Mouse (Mus musculus): ENCODE results near the gene Ipo4.

Ipo4 gene

DNA sequence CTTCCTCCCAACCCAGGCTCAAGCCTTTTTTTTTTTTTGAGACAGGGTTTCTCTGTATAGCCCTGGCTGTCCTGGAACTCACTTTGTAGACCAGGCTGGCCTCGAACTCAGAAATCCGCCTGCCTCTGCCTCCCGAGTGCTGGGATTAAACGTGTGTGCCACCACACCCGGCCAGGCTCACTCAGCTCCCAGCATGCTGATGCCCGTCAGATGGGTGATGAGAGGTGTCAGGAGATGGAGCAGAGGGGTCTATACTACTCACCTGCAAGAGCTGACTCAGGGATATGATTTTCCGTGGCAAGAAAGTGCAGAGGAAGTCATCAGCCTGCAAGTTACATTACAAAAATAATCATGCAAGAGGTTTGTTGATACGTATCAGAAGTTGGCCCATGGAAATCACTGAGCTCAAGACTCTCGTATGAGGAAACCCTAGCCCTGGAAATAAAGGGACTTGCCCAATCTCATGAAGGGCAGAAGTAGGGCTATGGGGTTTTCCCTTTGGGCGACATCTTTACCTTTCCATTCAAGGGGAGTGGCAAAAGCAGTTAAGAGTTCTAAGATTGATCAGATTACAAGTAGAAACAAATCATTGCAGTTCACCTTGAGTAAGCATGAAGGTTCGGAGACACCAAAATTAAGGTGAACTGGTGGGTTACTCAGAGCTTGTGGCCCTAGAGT lies 45.8 kb downstream of the Ipo4 start:
- no peak for DNase-seq (ENCODE audit: low spot score)

- no peak for DNase-seq (ENCODE audit: low spot score)
Measured at GRCm38 (mm10) chr14:55589271-55589670, 46.5 kb downstream of the Ipo4 start.

DNA sequence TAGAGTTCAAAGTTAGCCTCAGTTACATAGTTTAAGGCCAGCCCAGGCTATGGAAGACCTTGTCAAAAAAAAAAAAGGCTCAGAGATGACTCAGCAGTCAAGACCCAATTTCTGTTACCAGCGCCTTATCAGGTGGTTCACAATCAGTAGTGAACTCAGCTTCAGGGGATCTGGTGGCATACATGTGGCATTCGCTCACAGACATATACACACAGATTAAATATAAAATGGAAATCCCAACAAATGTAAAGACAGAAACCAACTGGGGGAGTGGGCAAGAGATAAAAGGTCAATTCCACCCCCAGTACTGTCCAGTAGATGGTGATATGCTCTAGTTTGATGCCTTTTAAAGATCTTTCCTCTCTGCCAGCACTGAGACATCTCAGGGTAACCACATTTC lies 49.6 kb downstream of the Ipo4 start:
- DNase-seq (ENCODE audit: low spot score): no peak

DNA sequence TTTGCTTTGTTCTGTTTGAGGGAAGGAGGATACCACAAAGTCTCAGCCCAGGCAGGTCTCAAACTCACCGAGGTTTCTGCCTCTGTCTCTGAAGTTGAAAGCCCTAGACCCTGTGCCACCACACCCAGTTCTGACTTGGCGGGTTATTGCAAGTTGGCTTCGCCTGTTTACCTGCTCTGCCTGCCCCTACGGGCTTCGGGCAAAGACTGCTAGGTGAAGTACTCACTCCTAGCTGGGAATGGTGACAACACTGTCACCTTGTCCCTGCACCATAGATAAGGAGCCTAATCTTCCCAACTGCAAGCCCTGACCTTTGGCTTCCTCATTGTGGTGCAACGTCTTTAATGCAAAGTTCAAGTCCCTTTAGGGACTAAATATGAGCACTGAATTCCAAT lies 50.2 kb downstream of the Ipo4 start:
- DNase-seq (ENCODE audit: low spot score): peak; percentile 49

- DNase-seq (ENCODE audit: low spot score): peak; percentile 78
Measured at GRCm38 (mm10) chr14:55584702-55585565, 50.8 kb downstream of the Ipo4 start, which contains the start of gene Emc9. Gene Emc9 (minus strand): TSS chr14:55585302.

DNA sequence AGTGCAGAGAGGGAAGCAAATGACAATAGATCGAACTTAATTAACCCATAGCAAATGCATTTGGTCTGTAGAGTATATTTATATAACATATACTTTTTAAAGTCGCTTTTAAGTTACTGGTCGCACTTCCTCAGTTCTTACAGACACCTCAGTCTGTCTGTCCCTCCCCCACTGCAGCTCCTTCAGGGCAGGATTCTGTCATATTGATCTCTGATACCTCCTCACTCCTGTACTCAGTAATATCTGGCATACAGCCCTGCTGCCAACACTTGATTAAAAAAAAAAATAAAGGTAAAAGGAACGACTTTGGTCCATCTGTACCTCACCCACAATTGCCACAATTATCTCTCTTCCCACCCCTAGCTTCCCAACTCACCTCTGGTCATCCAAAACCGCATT lies 51.5 kb downstream of the Ipo4 start:
- DNase-seq (ENCODE audit: low spot score): no peak

- no peak for DNase-seq (ENCODE audit: low spot score)
Measured at GRCm38 (mm10) chr14:55581981-55582681, 53.6 kb downstream of the Ipo4 start.

DNA sequence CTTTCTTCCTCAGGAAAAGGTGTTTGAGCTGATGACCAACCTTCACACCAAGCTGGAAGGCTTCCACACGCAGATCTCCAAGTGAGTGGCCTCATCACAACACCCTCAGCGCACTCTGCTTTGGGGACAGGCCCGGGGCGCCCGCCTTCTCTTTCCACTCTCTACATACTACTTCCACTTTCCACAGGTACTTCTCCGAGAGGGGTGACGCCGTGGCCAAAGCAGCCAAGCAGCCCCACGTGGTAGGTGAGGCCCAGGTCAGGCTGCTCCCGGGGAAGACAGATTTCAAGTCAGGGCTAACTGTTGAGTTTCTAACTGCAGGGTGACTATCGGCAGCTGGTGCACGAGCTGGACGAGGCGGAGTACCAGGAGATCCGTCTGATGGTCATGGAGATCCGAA lies 55.0 kb downstream of the Ipo4 start:
- no peak for DNase-seq (ENCODE audit: low spot score)

DNA sequence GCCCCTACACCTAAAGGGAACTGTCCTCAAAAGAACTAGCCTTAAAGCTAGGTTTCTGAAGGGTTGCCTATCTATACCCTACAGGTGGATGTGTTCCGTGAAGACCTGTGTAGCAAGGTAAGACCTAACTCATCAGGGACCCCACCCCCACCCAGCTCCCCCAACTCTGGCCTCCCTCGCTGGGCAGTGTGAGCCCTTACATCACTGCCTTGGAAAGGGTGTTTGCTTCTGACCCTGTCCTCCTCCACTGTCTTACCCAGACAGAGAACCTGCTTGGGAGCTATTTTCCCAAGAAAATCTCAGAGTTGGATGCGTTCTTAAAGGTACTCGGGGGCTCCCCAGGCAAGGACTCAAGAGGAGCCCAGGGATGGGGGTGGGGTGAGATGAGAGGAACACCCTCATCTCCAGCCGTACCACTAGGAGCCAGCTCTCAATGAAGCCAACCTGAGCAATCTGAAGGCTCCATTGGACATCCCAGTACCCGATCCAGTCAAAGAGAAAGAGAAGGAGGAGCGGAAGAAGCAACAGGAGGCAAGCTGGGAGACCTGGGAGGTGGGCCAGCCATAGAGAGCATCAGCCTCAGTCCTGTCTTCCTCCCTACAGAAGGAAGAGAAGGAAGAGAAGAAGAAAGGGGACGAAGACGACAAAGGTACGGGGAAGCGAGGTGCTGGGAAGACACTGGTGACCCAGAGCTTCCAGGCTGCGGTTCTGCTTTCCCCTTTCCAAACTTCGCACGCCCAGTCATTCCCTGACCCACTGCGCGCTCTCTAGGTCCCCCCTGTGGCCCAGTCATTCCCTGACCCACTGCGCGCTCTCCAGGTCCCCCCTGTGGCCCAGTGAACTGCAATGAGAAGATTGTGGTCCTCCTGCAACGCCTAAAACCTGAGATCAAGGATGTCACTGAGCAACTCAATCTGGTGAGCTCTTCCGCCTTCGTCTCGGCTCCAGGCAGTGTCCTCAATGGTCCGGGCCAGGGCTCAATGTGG lies 56.0 kb downstream of the Ipo4 start:
- DNase-seq (ENCODE audit: low spot score): no peak

GRCm38 (mm10) chr14:55578668-55579269 lies 57.0 kb downstream of the Ipo4 start:
- DNase-seq (ENCODE audit: low spot score): peak; percentile 52

- DNase-seq (ENCODE audit: low spot score): peak; percentile 65
Measured at GRCm38 (mm10) chr14:55577871-55578667, 57.7 kb downstream of the Ipo4 start, which contains the start of gene Psme1. Gene Psme1 (plus strand): TSS chr14:55578123.

GRCm38 (mm10) chr14:55576376-55576775 lies 59.4 kb downstream of the Ipo4 start:
- DNase-seq (ENCODE audit: low spot score): no peak

DNA sequence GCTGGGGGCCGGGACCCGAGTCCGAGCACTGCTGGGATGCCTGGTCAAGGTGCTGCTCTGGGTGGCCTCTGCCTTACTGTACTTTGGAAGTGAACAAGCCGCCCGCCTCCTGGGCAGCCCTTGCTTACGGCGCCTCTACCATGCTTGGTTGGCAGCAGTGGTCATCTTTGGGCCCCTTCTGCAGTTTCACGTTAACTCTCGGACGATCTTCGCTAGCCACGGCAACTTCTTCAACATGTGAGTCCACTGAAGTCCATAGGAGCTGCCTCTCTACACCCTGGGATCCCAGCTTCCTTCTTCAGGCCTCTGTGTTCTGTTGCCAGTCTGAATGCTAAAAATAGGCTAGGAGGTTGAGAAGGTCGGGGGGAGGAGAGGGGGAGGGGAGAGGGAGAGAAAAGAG lies 60.0 kb downstream of the Ipo4 start:
- DNase-seq (ENCODE audit: low spot score): no peak

All from spleen, adult 12 weeks (tissue).